Mouse (Mus musculus): ENCODE results near the gene Tmprss13.

Gene Tmprss13

DNA sequence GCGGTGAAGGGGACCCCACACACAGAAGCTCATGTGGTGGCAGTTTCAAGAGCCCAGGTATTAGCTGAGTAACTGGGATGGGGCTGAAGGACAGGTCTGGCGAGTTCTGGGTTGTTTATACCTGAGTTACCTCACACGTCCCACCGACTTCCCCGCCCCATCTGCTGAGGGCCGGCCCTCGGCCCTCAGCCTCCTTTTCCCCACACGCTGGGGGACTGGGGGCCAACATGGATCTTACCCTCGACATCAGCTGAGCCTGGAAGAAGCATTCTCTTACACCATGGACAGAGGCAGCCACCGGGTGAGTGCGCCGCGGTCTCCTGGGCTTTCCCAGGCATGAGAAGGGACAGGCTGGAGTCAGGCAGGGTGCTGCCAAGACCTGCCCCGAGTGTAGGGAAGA is at the start of gene Tmprss13:
Gene Tmprss13 (plus strand): TSS at position 246 of the 400 bp plus-strand sequence.
- in situ Hi-C loops (cut with MboI): no loop called here

DNA sequence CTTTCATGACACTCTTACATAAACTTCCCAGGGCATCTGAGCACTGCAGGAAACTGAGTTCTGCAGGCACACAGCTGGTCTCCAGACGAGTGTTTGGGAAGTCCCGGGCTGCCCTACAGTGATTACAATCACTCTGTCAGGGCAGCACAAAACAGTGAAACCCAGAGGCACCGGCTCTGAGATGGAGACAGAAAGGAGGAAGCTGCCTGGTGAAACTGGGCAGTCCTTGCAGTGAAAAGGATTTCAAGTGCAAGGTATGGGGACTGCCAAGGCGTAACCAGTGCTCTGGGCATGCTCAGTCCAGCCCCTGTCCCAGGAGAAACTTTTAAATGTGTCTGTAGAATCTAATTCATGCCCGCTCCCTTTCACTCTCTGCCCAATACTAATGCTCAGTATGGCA is 46.7 kb upstream of the Tmprss13 start:
- in situ Hi-C loops (cut with MboI): no loop called here

DNA sequence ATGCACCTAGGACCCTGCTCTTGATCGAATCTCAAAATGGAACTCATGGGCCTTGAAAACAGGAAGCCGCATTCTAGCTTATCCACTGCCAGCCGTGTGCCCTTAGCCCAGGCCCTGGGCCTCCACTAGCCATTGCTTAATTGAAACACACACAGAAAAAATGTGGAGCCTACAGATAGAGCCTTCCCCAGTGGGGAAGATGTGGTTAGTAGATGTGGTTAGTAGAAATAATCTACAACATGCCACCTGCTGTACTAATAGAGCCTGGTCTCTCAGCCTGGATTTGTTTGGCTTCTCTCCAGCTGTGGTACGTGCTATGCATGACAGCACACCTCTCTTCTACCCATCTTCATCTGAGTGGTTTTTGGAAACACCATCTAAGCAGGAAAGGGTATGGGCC is 44.7 kb upstream of the Tmprss13 start:
- in situ Hi-C loops (cut with MboI): no loop called here

DNA sequence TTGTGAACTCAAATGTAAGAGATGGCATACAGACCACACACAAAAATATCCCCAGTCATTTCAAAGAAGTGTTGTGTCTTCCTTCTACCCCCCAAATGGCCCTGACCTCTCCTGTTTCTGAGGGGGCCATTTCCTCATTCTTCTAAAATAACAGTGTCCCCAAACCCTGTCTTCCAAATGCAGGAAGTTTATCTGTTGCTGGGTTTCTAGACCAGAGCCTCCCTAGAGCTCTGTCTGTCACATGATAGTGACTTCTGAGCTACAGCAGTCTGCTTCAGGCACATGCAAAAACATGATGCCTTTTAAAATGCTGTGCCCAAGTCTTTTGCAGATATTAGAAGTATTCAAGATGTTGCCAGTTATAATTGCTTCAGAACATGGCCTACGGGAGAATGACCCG is 44.3 kb upstream of the Tmprss13 start:
- in situ Hi-C loops (cut with MboI): no loop called here

DNA sequence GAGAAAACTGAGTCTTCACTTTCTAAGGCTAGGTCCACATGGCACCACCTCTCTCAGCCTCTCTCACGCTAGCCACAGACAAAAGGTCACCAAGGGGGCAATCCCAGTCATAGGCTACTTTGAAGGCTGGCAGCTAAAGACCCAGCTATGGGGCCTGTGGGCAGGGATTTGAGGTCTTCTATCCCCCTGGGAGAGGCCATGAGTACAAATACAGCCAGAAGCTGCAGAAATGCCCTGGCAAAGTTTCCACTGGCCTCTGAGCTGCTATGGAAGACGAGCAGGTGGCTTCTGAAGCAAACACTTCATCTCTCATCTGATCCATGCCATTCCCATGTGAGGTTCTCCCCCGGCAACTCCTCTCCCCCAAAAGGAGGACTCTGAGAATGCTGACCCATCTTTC is 38.8 kb upstream of the Tmprss13 start:
- in situ Hi-C loops (cut with MboI): no loop called here

DNA sequence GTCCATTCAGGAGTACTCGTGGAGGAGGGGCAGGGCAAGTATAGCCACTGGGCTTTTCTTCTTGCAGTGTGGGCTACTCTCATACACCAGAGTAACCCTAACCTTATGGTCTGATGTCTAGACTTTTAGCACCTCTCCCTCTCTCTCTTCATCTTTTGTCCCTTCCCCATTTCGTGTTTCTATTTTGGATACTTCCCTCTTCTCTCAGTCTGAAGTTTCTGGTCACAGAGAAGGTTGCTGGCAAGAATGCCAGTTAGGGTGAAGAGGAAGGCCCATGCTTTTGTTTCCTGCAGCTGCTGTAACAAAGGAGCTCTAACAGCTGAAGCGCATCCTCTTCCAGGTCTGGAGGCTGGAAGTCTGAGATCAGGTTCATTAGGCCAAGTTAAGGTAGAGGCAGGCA is 38.0 kb upstream of the Tmprss13 start:
- in situ Hi-C loops (cut with MboI): no loop called here

DNA sequence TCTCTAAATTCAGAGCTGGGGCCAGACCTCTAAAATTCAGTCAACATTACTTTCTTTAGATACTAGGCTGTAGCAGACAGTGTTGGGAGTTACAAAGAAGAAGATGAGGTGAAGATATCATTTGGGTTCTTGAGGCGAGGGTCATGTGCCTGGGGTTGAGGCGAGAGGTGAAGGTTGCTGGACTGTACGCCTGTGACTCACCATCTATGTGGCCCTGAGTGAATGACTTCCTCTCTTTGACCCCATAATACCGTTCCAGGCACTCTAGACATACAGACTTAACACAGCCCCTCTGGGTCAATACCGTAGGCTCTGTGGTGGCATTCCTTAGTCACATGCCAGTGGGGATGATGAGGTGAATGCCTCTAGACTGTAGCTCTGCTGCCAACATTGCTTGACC is 36.4 kb upstream of the Tmprss13 start:
- in situ Hi-C loops (cut with MboI): no loop called here

DNA sequence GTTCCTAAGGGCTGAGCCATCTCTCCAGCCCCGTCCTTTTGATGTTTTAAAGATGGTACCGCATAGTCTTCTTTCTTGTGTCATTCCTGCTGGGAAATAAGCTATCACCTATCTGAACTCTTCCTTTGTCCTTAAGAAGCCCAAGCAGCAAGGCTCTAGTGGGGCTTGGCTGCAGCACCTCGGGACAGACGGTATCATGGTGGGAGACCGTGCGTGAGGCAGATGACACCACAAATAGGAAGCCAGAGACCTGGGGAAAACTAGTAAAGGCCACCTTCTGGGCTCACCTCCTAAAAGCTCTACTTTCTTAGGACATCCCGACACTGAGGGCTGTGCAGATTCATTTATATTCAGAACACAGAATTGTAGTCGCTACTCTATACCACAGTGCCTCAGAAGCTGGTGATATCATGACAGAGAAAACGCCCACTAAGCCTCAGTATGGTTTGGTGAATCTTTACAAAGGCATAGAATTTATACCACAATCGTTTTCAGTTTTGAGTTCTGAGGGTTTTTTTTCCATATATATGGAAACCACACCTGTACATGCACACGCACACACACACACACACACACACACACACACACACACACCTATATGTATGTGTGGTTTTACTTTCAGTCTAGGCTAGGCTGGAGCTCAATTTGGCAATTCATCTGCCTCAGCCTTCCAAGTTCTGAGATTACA is 27.3 kb upstream of the Tmprss13 start:
- in situ Hi-C loops (cut with MboI): loop anchor here (10.0 kb wide), 1 partner anchor 47 kb away; no protein-coding TSS in a partner anchor

DNA sequence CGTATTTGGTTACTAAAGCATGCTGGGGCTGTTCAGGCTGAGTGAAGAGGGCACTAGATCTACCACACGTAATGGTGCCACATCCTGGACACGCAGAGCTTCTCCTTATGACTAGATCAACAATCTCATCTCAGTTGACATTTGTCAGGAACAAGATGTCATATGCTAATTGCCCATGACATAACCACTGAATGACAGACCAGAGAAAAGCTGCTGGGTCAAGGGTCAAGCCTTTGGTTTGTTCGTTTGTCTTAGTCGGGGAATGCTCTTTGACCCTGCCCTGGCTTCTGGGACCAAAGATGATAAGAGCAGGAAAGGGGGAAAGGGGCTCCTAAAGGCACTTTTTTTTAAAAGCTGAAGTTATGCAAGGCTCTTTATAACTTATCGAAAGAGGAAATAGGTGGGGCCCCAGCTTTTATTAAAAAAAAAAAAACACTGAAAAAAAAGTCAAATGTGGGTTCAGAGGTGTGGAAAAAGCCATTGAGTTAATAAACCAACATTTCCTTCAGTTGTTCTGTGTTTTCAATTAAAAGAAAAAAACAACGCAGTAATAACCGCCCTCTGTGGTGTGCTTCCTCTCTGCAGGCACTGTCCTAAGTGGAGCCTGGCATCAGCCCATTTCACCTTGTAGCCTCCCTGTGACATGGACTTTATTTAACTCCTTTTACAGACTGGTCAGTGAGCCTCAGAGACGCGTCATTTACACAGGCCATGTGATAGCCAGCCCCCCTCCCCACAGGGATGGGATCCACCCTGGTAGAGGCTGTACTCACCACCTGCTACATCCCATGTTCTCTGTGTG is 24.5 kb upstream of the Tmprss13 start:
- in situ Hi-C loops (cut with MboI): loop anchor here (5.0 to 10.0 kb wide), 2 partner anchors 50 to 98 kb away; no protein-coding TSS in a partner anchor

DNA sequence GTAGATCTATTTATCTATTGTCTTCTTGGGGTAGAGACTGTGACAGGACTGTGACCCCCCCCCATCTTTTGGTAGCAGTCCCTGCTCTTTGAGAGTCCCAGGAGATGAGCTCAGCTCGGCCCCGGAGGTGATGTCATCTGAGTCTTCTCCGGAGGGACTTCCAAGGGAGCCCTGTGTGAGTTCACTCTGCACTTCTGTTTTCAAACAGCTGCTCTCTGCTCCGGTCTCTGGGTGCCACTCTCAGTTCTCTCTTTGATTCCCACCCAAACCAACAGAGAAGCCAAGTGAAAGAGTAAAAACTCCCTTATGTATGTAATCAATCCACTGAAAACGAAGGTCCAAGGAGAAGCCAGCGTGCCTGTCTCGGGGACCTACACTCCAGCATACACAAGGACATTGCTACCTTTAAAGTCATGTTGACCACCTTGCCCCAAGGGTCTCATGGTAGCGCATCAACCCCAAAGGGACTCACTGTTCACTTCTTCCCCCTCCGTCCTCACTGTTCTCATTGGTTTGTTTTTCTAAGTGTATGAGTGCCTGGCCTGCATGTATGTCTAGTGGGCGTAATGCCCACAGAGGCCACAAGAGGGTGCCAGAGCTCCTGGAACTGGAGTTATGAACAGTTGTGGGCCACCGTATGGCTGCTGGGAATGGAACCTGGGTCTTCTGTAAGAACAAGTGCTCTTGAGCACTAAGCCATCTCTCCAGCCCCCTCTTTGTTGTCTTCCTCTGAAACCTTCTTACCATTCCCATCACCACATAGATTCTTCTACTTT is 19.5 kb upstream of the Tmprss13 start:
- in situ Hi-C loops (cut with MboI): loop anchor here (5.0 to 10.0 kb wide), 3 partner anchors 55 to 93 kb away; no protein-coding TSS in a partner anchor

DNA sequence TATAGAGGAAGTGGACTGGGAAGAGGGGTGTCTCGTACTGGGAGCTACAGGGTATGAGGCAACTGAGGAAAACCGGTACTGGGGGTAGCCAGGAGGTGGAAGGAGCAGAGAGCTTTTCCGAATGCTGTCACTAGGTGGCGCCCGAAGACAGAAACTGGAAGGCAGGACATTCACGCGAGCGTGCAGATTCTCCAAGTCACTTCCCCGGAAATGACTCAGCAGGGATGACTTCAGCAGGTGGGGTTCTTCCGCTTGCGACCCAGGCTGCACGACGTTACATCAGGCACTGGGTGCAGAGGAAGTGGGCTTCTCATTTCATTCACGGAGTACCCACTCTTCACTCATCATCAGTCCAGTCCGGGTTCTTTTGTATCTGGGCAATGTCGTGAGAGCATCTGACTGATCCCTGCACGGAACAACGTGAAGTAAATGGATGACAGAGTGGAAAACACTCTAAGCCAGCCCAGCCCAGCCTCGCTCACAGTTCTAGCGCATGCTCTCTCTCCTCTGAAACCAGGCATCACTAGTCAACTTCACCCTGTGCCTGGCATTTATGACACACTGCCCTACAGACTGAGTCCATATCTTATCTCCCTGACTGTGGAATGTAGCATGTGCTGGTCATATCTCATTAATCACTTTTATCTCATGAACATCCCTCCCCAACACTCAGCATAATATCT is 18.3 kb upstream of the Tmprss13 start:
- in situ Hi-C loops (cut with MboI): loop anchor here (5.0 kb wide), 1 partner anchor 78 kb away; no protein-coding TSS in a partner anchor

DNA sequence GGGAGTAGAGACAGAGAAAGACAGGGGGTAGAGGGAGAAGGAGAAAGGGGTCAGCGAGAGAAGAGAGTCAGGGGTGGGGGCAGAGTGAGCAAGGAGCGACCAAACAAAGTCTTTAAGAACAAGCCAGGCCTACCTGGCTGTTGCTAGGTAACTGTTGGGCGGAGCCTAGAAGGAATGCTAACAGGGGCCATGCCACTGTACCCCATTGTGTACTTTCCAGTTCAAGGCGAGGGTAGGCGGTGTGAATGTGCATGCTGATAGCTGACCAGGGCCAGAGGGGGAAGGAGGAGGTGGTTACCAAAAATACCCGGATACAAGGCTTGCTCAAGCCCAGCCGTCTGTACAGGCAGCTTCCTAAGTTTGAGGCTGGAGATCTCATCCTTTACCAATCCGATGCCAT is 17.1 kb upstream of the Tmprss13 start:
- in situ Hi-C loops (cut with MboI): loop anchor here (5.0 kb wide), 1 partner anchor 79 kb away; no protein-coding TSS in a partner anchor

DNA sequence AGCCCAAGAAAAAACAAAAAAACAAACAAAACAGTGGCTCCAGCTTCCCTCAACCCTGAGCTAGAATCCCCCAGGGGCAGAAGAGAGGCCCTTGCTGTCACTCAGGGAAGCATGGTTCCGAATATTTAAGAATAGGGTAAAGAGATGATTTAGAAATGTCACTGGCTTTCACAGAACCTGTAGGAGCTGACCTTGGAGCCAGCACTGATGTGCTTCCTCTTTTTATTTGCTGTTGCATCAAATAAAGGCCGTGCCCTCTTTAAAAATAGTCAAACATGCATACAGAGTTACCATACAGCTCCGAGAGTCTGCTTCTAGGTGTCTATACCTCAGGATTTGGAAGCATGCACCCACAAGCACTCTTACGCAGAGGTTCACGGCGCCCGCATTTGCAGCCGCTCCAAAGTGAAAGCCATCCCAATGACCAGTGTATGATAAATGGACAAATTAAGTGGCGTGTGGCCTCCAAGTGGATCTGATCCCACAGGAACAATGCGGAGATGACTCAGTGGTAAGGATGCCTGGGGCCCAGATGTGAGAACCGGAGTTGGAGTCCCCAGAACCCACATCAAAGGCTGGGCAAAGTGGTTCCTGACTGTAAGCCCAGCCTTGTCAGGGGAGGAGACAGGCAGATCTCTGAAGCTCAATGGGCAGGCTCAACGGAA is 12.0 kb upstream of the Tmprss13 start:
- in situ Hi-C loops (cut with MboI): no loop called here

DNA sequence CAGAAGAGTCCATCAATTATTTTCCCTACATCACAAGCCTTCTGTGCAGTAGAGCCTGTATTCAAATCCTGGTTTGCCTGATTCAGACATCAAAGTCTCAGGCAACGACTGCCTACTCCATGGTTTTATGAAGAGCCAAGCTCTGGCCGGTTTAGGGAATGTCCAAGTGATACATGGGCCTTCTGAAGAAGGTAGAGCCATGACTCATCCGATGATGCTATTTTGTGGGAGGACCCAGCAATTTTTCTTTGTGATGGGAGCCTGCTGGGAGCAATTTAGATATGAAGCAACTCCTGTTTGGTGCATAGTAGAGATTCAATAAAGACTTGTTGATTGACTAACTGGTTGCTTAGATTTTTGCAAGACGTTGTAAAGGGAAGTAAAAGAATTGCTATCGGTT is 10.4 kb upstream of the Tmprss13 start:
- in situ Hi-C loops (cut with MboI): no loop called here

DNA sequence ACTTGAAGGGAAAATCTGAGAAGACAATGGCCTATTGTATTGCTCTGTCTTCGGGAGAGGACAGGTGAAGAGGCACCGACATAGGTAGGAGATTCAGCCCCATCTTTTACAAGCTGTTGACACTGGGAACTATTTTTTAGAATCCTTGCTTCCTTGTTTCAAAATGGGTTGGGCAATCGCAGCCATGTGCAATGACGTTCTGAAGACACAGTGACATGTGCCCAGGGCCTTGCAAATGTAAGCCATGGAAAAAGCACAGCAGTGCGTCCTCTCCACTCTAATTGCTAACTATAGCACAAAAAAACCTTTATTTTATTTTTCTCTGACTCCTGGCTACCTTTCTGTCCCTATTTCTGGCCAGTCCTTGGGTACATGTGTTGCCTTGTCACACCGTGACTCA is 7.0 kb upstream of the Tmprss13 start:
- in situ Hi-C loops (cut with MboI): no loop called here

DNA sequence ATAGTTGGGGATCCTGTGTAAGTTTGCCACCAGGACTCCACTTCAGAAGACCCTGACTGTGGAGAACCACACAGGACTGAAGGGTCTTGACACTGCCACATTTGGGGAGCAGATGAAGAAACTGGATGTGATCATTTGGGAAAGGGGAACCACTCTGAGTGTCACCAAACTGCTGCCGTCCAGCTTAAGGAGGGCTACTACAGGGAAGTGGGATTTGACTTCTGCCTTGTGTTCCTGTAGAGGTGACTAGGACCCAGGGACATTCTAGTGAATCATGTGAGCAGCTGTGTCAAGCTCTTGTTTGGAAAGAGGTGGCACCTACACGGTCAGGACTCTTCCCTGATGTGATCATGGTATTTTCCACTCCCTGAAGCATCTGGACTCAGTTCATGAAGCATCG is 5.0 kb upstream of the Tmprss13 start:
- in situ Hi-C loops (cut with MboI): no loop called here

DNA sequence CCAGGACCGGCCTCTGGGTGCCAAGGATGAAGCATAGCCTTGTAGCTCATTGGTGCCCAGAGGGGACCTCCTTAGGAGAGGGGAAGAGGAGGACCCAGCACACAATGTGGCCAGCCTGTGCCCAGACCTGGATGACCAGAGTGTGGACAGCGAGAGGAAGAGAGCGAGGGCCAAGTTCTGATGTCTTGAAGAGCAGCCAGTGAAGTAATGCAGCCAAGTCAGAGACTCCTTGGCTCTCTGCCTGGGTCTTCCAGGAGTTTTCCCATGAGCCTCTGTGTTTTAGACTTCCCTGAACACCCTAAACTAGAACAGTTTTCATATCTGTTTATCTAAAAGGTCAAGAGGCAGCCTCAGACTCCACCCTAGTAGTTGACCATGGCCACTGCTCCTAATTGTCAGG is 1.3 kb upstream of the Tmprss13 start:
- in situ Hi-C loops (cut with MboI): no loop called here

DNA sequence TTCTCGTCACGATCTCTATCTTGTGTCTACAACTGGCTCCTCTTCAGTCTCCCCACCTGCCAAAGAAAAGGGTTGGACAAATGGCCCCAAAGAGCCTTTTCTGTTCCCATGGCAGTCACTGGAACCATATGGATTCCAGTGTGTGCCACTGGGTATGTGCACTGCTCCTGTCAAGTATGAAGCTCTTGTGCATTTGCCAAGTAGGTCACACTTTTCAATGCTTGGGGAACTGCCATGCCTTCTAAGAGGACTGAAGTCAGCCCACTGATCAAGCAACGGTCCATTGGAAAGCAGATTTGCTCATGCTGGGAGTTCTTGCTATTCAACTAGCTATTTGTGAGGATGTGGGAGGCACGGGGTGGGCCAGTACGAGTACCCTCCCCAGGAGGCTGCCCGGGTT is 2.6 kb downstream of the Tmprss13 start:
- in situ Hi-C loops (cut with MboI): no loop called here

DNA sequence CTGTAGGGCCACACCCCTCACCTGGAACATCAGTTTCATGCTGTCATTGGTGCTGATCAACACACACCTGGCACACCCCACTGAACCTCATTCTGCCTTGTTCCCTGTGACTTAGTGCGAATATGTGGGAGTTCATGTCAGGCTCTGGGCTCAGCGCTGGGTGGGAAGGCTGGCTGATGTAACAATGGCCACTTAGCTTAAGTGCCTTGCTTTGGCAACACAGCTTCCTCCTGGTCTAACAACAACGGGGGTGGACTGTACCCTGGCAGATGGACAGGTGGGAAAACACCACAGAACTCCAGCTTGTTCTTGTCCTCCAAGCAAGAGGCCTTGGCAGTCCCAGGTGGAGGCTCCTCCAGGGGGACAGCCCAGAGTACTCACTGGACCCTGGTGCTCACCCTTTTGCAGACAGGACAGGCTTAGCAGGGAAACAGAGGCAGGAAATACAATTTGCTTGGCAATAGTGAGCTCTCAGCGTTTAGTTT is 3.1 kb downstream of the Tmprss13 start:
- in situ Hi-C loops (cut with MboI): no loop called here

DNA sequence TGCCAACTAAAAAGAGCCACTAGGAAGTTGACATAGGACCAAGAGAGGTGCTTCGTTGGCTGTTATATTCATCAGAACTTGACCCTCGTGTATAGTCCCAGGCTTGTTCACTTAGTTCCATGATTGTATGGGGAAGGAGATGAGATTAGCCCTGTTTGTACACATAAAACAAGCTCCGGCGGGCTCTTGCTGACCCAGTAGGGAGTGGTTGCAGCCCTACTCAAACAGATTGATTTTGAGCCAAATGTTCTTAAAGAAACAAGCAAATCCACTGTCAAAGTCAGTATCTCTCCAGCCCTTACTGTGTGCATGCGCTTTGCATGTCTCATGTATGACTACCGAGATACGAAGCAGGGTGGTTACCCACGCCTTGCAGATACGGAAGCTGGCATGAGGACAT is 7.5 kb downstream of the Tmprss13 start:
- in situ Hi-C loops (cut with MboI): no loop called here

DNA sequence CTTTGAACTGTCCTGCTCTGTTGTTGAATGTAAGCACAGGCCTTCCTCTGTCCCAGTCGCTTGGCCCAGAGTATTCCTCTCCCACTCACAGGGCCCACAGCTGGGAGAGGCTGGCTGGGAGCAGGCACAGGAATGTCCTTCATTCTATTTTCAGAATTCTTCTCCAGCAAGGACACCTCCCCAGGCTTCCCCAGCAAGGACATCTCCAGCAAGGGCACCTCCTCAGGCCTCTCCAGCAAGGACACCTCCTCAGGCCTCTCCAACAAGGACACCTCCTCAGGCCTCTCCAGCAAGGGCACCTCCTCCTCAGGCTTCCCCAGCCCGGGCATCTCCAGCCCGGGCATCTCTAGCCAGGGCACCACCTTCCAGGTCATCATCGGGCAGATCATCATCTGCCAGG is 9.4 kb downstream of the Tmprss13 start:
- in situ Hi-C loops (cut with MboI): no loop called here

All from mature B cell (primary cell).